Mouse (Mus musculus): Measurements from ENCODE around the gene Tsen2. TPM values are rescaled to one million over a fixed set of nuclear protein-coding genes. Genes with fewer than 3 reads are reported as not detected.

Gene Tsen2
- total and polyA plus RNA-seq, 2 experiments from 2014 or later: 33.7 to 34.4 TPM

- H3K27me3 ChIP-seq (ENCODE audit: insufficient read depth, low read length): no peaks in the 10 kb centered on the region
- TF ChIP-seq CTCF (IDR thresholded peaks at IDR 0.05; ENCODE audit: low read depth): no peak
- 85% methylated on average over 10 of the region's 10 CpGs for WGBS
Measured at GRCm38 (mm10) chr6:115582328-115583115, 38.1 kb downstream of the Tsen2 start.

DNA sequence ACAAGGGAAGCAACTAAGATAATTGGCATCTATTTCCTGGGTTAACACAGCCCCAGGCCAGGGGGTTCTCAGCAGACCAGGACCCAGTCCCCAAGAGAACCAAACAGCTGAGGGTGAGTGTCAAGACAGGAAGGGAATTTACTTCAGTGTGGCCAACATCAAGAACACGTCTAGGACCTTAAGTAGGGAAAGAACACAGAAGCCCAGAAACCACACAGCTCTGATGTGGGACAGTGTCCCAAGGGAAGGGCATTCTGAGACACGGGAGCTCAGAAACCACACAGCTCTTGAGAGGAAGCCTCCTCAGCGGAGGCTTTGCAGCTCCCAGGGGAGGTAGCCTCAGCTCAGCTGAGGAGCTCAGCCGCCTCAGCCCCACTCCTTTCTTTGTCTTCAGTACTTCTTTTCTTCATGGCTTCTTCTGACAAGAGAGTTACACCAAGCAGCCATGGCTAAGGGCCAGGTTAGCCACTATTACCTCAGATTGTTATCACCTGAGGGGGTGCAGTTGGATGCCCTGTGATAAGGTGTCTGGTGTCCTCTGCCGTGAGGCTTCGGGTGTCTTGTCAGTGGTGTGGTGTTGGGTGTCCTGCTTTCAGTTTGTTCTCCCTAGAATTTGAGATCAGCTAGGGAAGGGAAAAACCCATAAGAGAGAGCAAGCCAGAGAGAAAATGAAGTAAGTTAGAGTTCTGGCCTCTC, 39.1 kb downstream of the Tsen2 start:
- ATAC-seq (no peak), DNase-seq (no peak)
- Histone ChIP-seq H3K9me3 (ENCODE audit: low read length) (no peaks in the 10 kb centered on the region), H3K4me2 (ENCODE audit: low read depth) (no peak overlapping the region), H3K36me3 (ENCODE audit: insufficient read depth) (peaks cover 28% of the 10 kb centered on the region), H3K4me1 (ENCODE audit: insufficient read depth) (no peaks in the 10 kb centered on the region), H3K9ac (no peak overlapping the region), H3K27me3 (ENCODE audit: insufficient read depth, low read length) (no peaks in the 10 kb centered on the region), H3K27ac (ENCODE audit: low read depth, low read length) (no peak overlapping the region), H3K4me3 (ENCODE audit: low read depth, low read length) (no peak overlapping the region)
- WGBS: 84% methylated on average over 6 of the region's 6 CpGs
- TF ChIP-seq CTCF (IDR thresholded peaks at IDR 0.05; ENCODE audit: low read depth): no peak

More at GRCm38 (mm10) chr6:115582328-115583115, 38.1 kb downstream of the Tsen2 start:
- DNase-seq: no peak
- no peaks in the 10 kb centered on the region for H3K4me1 ChIP-seq (ENCODE audit: insufficient read depth)
- H3K9me3 ChIP-seq (ENCODE audit: low read length): no peaks in the 10 kb centered on the region
- H3K36me3 ChIP-seq (ENCODE audit: insufficient read depth): peaks cover 38% of the 10 kb centered on the region
- no peak overlapping the region for H3K4me2 ChIP-seq (ENCODE audit: low read depth)
- no peak overlapping the region for H3K4me3 ChIP-seq (ENCODE audit: low read depth, low read length)
- H3K9ac ChIP-seq: no peak overlapping the region
- H3K27ac ChIP-seq (ENCODE audit: low read depth, low read length): no peak overlapping the region
- ATAC-seq: no peak

DNA sequence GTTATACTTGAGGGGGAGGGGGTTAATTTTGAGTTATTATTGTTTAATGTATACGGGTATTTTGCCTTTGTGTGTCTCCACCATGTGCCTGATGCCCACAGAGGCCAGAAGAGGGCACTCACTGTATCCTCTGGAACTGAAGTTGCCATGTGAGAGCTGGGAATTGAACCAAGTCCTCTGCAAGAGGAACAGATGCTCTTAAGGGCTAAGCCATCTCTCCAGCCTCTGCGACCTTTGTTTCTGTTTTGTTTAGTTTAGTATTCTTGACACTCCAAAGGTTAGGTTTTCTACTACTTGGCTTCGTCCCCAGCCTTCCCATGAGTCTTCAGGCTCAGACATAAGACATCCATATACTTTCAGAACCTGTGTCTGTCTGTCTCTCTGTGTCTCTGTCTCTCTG, 39.7 kb downstream of the Tsen2 start:
- H3K4me1 ChIP-seq (ENCODE audit: insufficient read depth): no peaks in the 10 kb centered on the region
- ATAC-seq: no peak
- H3K9ac ChIP-seq: no peak overlapping the region
- no peaks in the 10 kb centered on the region for H3K9me3 ChIP-seq (ENCODE audit: low read length)
- H3K36me3 ChIP-seq (ENCODE audit: insufficient read depth): peaks cover 22% of the 10 kb centered on the region
- no peak overlapping the region for H3K4me2 ChIP-seq (ENCODE audit: low read depth)
- TF ChIP-seq CTCF (IDR thresholded peaks at IDR 0.05; ENCODE audit: low read depth): no peak
- 73% methylated on average over 3 of the region's 3 CpGs for WGBS
- DNase-seq: no peak
- no peaks in the 10 kb centered on the region for H3K27me3 ChIP-seq (ENCODE audit: insufficient read depth, low read length)
- H3K4me3 ChIP-seq (ENCODE audit: low read depth, low read length): no peak overlapping the region
- no peak overlapping the region for H3K27ac ChIP-seq (ENCODE audit: low read depth, low read length)

GRCm38 (mm10) chr6:115586321-115586720, 41.9 kb downstream of the Tsen2 start:
- DNase-seq: no peak
- TF ChIP-seq CTCF (IDR thresholded peaks at IDR 0.05; ENCODE audit: low read depth): no peak
- Histone ChIP-seq H3K4me1 (ENCODE audit: insufficient read depth) (no peaks in the 10 kb centered on the region), H3K36me3 (ENCODE audit: insufficient read depth) (peaks cover 4% of the 10 kb centered on the region; the same call in 1 of the 2 replicates), H3K4me2 (ENCODE audit: low read depth) (no peak overlapping the region), H3K4me3 (ENCODE audit: low read depth, low read length) (no peak overlapping the region), H3K9ac (no peak overlapping the region), H3K9me3 (ENCODE audit: low read length) (no peaks in the 10 kb centered on the region), H3K27me3 (ENCODE audit: insufficient read depth, low read length) (no peaks in the 10 kb centered on the region), H3K27ac (ENCODE audit: low read depth, low read length) (no peak overlapping the region)
- no peak for ATAC-seq
- WGBS: 89% methylated on average over 10 of the region's 10 CpGs

GRCm38 (mm10) chr6:115591692-115592359, 47.4 kb downstream of the Tsen2 start:
- Histone ChIP-seq H3K4me1 (ENCODE audit: insufficient read depth) (no peaks in the 10 kb centered on the region), H3K9ac (no peak overlapping the region), H3K9me3 (ENCODE audit: low read length) (no peaks in the 10 kb centered on the region), H3K27ac (ENCODE audit: low read depth, low read length) (no peak overlapping the region), H3K36me3 (ENCODE audit: insufficient read depth) (no peaks in the 10 kb centered on the region), H3K4me3 (ENCODE audit: low read depth, low read length) (no peak overlapping the region), H3K27me3 (ENCODE audit: insufficient read depth, low read length) (no peaks in the 10 kb centered on the region), H3K4me2 (ENCODE audit: low read depth) (no peak overlapping the region)
- no peak for ATAC-seq
- DNase-seq: no peak
- 89% methylated on average over 19 of the region's 19 CpGs for WGBS
- TF ChIP-seq CTCF (IDR thresholded peaks at IDR 0.05; ENCODE audit: low read depth): no peak

GRCm38 (mm10) chr6:115592458-115592857, 48.0 kb downstream of the Tsen2 start, which contains the start of gene Mkrn2os:
Gene Mkrn2os, minus strand, starts transcription at chr6:115592576.
- Histone ChIP-seq H3K27ac (ENCODE audit: low read depth, low read length) (no peak within 1 kb of the TSS), H3K9me3 (ENCODE audit: low read length) (no peaks in the 10 kb centered on the region), H3K4me2 (ENCODE audit: low read depth) (no peak within 1 kb of the TSS), H3K36me3 (ENCODE audit: insufficient read depth) (no peaks in the 10 kb centered on the region), H3K9ac (no peak within 1 kb of the TSS), H3K4me1 (ENCODE audit: insufficient read depth) (no peaks in the 10 kb centered on the region), H3K4me3 (ENCODE audit: low read depth, low read length) (no peak within 1 kb of the TSS), H3K27me3 (ENCODE audit: insufficient read depth, low read length) (no peaks in the 10 kb centered on the region)
- ATAC-seq (no peak), DNase-seq (no peak)
- WGBS: 70% methylated on average over 5 of the region's 5 CpGs
- TF ChIP-seq CTCF (IDR thresholded peaks at IDR 0.05; ENCODE audit: low read depth): no peak
